In the genomic region with DNA sequence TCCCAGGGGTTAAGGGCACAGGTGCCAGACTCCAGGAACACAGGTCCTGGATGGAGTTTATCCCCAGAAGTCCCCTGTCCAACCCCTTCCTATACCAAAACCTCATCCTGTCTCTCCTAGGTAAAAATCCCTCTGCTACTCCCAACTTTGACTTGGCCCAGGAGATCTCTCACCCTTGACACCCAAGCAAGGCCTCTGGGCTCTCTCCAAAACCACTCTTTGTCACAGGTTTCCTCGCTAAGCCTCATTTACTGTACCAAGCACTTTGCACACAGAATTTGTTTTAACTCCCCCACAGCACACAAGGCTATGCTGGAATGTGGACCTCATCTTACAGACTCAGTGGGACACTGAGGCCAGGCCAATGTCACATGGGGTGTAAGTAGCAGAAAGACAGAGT, we compare ENCODE assay signal across 10 mouse cellular contexts.
DNase-seq lines count a peak whose midpoint lies in the region; ATAC-seq and TF ChIP-seq lines count a peak whose summit lies in the region.
"Had no signal": no experiment of that assay in that cellular context is flagged by ENCODE, and none has a peak within 500 bp of the region (broad histone marks: within the 10 kb centered on the region; RNA-seq: fewer than 3 reads in every experiment).

No protein-coding gene starts in this region.

- 0 out of 2 replicates have a peak, but pooled peaks cover 9% of the 10 kb centered on the region for H3K36me3 ChIP-seq in heart, postnatal 0 days (replicated peaks; ENCODE audit: control insufficient read depth, insufficient read depth, low read length)
- H3K36me3 ChIP-seq in lung, embryonic 15.5 days = no peaks in the 10 kb centered on the region
- H3K36me3 ChIP-seq in intestine, embryonic 16.5 days (ENCODE audit: control insufficient read depth, insufficient read depth, low read length) = no peaks in the 10 kb centered on the region
- H3K36me3 ChIP-seq in small intestine, adult 2 months (ENCODE audit: control insufficient read depth, insufficient read depth, low read length) = no peaks in the 10 kb centered on the region
- H3K36me3 ChIP-seq: neural tube, embryonic 12.5 days had no signal

- no peak for TF ChIP-seq EP300 in heart, postnatal 0 days (IDR thresholded peaks at IDR 0.05; ENCODE audit: low read depth)

- H3K27ac ChIP-seq in heart, postnatal 0 days (ENCODE audit: low read depth) = peak overlapping the region; percentile 94
- peak overlapping the region; percentile 95 for H3K27ac ChIP-seq in lung, embryonic 15.5 days
- peak overlapping the region; percentile 79 for H3K27ac ChIP-seq in intestine, embryonic 16.5 days (ENCODE audit: low read length)
- peak overlapping the region; percentile 63 for H3K27ac ChIP-seq in small intestine, adult 2 months (ENCODE audit: insufficient read depth, low read depth, low read length)
- H3K27ac ChIP-seq: neural tube, embryonic 12.5 days had no signal

- WGBS in heart, postnatal 0 days = 57% methylated on average over 1 of the region's 1 CpGs
- 66% methylated on average over 1 of the region's 1 CpGs for WGBS in lung, embryonic 15.5 days
- WGBS in intestine, embryonic 16.5 days = 86% methylated on average over 1 of the region's 1 CpGs
- WGBS in small intestine, adult 2 months = 91% methylated on average over 1 of the region's 1 CpGs

- no peak for DNase-seq in heart, postnatal 0 days (ENCODE audit: low spot score)
- no peak for DNase-seq in heart, postnatal 14 days
- DNase-seq in lung, postnatal 36 days = no peak
- no peak for DNase-seq in ovary, postnatal 14 days (ENCODE audit: low spot score)
- DNase-seq: cerebellum, adult 9-11 months had no signal

- H3K4me2 ChIP-seq in heart, postnatal 0 days (ENCODE audit: low read depth, low read length) = peak overlapping the region; percentile 22; the same call in 1 of the 2 replicates
- 0 out of 2 replicates have a peak overlapping the region, but pooled peaks have one; percentile 35 for H3K4me2 ChIP-seq in lung, embryonic 15.5 days
- H3K4me2 ChIP-seq in intestine, embryonic 16.5 days (ENCODE audit: low read depth, low read length) = no peak overlapping the region
- H3K4me2 ChIP-seq: neural tube, embryonic 12.5 days had no signal

- no peak for TF ChIP-seq POLR2A in small intestine, adult 2 months (IDR thresholded peaks at IDR 0.05; ENCODE audit: low read depth, low read length)

- no peak for TF ChIP-seq CTCF in heart, postnatal 0 days (IDR thresholded peaks at IDR 0.05; ENCODE audit: low read depth)
- no peak for TF ChIP-seq CTCF in small intestine, adult 2 months (IDR thresholded peaks at IDR 0.05; ENCODE audit: extremely low read depth, insufficient read length, insufficient replicate concordance, low read depth, low read length)

- no peaks in the 10 kb centered on the region for H3K27me3 ChIP-seq in heart, postnatal 0 days (ENCODE audit: control insufficient read depth, insufficient read depth, low read length)
- no peaks in the 10 kb centered on the region for H3K27me3 ChIP-seq in lung, embryonic 15.5 days
- no peaks in the 10 kb centered on the region for H3K27me3 ChIP-seq in intestine, embryonic 16.5 days (replicated peaks; ENCODE audit: control insufficient read depth, insufficient read depth, low read length)
- no peaks in the 10 kb centered on the region for H3K27me3 ChIP-seq in small intestine, adult 2 months (ENCODE audit: control insufficient read depth, insufficient read depth, low read length)
- H3K27me3 ChIP-seq: neural tube, embryonic 12.5 days had no signal

- H3K4me1 ChIP-seq in heart, postnatal 0 days (ENCODE audit: control insufficient read depth, insufficient read depth) = peaks cover 99% of the 10 kb centered on the region
- peaks cover 100% of the 10 kb centered on the region for H3K4me1 ChIP-seq in lung, embryonic 15.5 days
- peaks cover 68% of the 10 kb centered on the region for H3K4me1 ChIP-seq in intestine, embryonic 16.5 days (ENCODE audit: control insufficient read depth, insufficient read depth, low read length)
- peaks cover 11% of the 10 kb centered on the region; the same call in 1 of the 2 replicates for H3K4me1 ChIP-seq in small intestine, adult 2 months (ENCODE audit: control insufficient read depth, insufficient read depth, insufficient read length, low read length)

- intact Hi-C loops in heart, postnatal 14 days (cut with DNase I) = loop anchor here (5.0 kb wide), 1 partner anchor 33 kb away; no protein-coding TSS in a partner anchor

- H3K9me3 ChIP-seq in heart, postnatal 0 days (replicated peaks; ENCODE audit: control insufficient read depth, low read length) = no peaks in the 10 kb centered on the region
- no peaks in the 10 kb centered on the region for H3K9me3 ChIP-seq in lung, embryonic 15.5 days
- H3K9me3 ChIP-seq in intestine, embryonic 16.5 days (ENCODE audit: control insufficient read depth, low read length) = no peaks in the 10 kb centered on the region
- H3K9me3 ChIP-seq: neural tube, embryonic 12.5 days had no signal

- ATAC-seq in heart, postnatal 0 days (ENCODE audit: insufficient read depth, low read depth) = no peak
- ATAC-seq in lung, embryonic 15.5 days (ENCODE audit: borderline replicate concordance, extremely low read depth, low FRiP score, low TSS enrichment) = no peak
- ATAC-seq in intestine, embryonic 16.5 days = no peak

- no peak overlapping the region for H3K4me3 ChIP-seq in heart, postnatal 0 days (ENCODE audit: low read depth, low read length)
- no peak overlapping the region for H3K4me3 ChIP-seq in lung, embryonic 15.5 days
- no peak overlapping the region for H3K4me3 ChIP-seq in intestine, embryonic 16.5 days (ENCODE audit: low read length)
- peak overlapping the region; percentile 9; the same call in 1 of the 2 replicates for H3K4me3 ChIP-seq in small intestine, adult 2 months (ENCODE audit: low read depth, low read length)
- H3K4me3 ChIP-seq: erythroblast, embryonic 14.5 days; neural tube, embryonic 12.5 days had no signal

- peak overlapping the region; percentile 24 for H3K9ac ChIP-seq in heart, postnatal 0 days (replicated peaks; ENCODE audit: low read depth, low read length)
- H3K9ac ChIP-seq in lung, embryonic 15.5 days = no peak overlapping the region
- H3K9ac ChIP-seq in intestine, embryonic 16.5 days (ENCODE audit: low read depth, low read length) = no peak overlapping the region
- H3K9ac ChIP-seq: neural tube, embryonic 12.5 days had no signal
